Mouse (Mus musculus): ENCODE results near the gene Epn2. TPM values are rescaled to one million over a fixed set of nuclear protein-coding genes. Genes with fewer than 3 reads are reported as not detected.

Epn2 gene
- polyA plus RNA-seq, 1 experiment from 2014 or later: 41.0 TPM

DNA sequence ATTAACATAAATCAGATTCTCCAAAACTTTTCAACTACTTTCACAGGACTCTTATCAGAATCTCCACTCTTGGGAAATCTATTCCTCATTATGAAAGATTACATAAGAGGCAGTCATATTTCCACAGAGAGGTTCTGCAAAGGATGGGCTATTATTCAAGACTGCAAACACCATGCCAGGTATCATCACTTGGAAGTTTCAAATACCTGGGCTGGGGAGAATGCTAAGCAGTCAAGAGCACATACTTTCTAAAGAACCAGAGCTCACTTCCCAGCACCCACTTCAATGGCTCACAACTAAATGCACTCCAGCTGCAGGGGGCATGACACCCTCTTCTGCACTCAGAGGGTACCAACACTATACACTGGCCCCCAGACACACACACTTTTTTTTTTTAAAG, 2.1 kb downstream of the Epn2 start:
- no peaks in the 10 kb centered on the region for H3K36me3 ChIP-seq (ENCODE audit: insufficient read depth, low read length)
- no peaks in the 10 kb centered on the region for H3K9me3 ChIP-seq (ENCODE audit: low read length)
- H3K27me3 ChIP-seq (replicated peaks; ENCODE audit: insufficient read depth, low read length): no peaks in the 10 kb centered on the region
- peak; percentile 54 for DNase-seq (ENCODE audit: low spot score)
- no peak overlapping the region for H3K4me3 ChIP-seq (ENCODE audit: low read depth, low read length)
- no peak for ATAC-seq
- 0 out of 2 replicates have a peak, but pooled peaks have one; percentile 16 for TF ChIP-seq CTCF (IDR thresholded peaks at IDR 0.05)
- TF ChIP-seq EP300 (IDR thresholded peaks at IDR 0.05): peak; percentile 80
- H3K9ac ChIP-seq (replicated peaks; ENCODE audit: low read depth): no peak overlapping the region
- peak overlapping the region; percentile 97 for H3K4me2 ChIP-seq (replicated peaks; ENCODE audit: low read depth, low read length)
- H3K4me1 ChIP-seq (ENCODE audit: insufficient read depth, low read depth, low read length): peaks cover 3% of the 10 kb centered on the region
- no peak overlapping the region for H3K27ac ChIP-seq (ENCODE audit: low read length)

DNA sequence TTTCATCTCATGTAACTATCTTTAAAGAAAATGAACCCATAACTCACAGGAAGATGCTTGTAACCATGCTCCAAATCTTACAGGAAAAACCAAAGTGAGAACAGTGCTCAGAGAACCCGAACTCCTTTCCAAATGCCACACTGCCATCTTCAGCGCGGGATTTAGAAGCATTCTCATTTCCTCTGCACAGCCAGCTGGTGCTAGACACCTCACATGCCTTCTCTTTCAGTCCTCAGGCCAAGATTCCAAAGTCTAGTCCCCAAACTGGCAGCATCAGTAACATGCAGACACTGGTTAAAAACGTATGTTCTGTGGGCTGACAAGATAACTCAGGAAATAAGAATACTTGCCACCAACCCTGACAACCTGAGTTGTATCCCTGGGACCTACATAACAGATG, 6.2 kb downstream of the Epn2 start:
- Histone ChIP-seq H3K9ac (replicated peaks; ENCODE audit: low read depth) (no peak overlapping the region), H3K4me2 (replicated peaks; ENCODE audit: low read depth, low read length) (no peak overlapping the region), H3K27ac (ENCODE audit: low read length) (no peak overlapping the region), H3K4me3 (ENCODE audit: low read depth, low read length) (no peak overlapping the region), H3K9me3 (ENCODE audit: low read length) (no peaks in the 10 kb centered on the region), H3K27me3 (replicated peaks; ENCODE audit: insufficient read depth, low read length) (no peaks in the 10 kb centered on the region), H3K4me1 (ENCODE audit: insufficient read depth, low read depth, low read length) (peaks cover 7% of the 10 kb centered on the region), H3K36me3 (ENCODE audit: insufficient read depth, low read length) (no peaks in the 10 kb centered on the region)
- DNase-seq (ENCODE audit: low spot score) (no peak), ATAC-seq (no peak)
- TF ChIP-seq CTCF (IDR thresholded peaks at IDR 0.05) (no peak), EP300 (IDR thresholded peaks at IDR 0.05) (no peak)
- WGBS: 76% methylated on average over 4 of the region's 4 CpGs

DNA sequence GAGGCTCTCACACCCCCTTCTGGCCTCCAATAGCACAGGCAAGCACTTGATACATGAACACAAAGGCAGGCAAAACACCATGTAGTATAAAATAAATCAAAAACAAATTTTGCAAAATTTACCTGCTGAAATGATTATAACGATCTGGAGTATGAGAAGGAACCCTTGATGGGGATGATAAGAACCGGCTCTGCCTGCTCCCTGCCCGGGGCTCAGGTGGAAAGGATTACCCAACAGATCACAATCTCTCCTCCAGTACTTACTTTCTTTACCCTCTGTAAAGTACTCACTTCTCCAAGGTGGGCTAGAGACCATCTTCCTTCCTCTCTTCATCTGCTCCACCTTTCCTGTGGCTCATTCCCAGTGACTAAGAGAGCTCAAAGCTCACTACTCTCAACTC, 8.3 kb downstream of the Epn2 start:
- DNase-seq (ENCODE audit: low spot score) (no peak), ATAC-seq (no peak)
- H3K27me3 ChIP-seq (replicated peaks; ENCODE audit: insufficient read depth, low read length): no peaks in the 10 kb centered on the region
- no peak overlapping the region for H3K9ac ChIP-seq (replicated peaks; ENCODE audit: low read depth)
- TF ChIP-seq EP300 (IDR thresholded peaks at IDR 0.05) (no peak), CTCF (IDR thresholded peaks at IDR 0.05) (no peak)
- no peaks in the 10 kb centered on the region for H3K36me3 ChIP-seq (ENCODE audit: insufficient read depth, low read length)
- peaks cover 4% of the 10 kb centered on the region; the same call in 1 of the 2 replicates for H3K4me1 ChIP-seq (ENCODE audit: insufficient read depth, low read depth, low read length)
- no peak overlapping the region for H3K27ac ChIP-seq (ENCODE audit: low read length)
- H3K9me3 ChIP-seq (ENCODE audit: low read length): no peaks in the 10 kb centered on the region
- H3K4me3 ChIP-seq (ENCODE audit: low read depth, low read length): no peak overlapping the region
- no peak overlapping the region for H3K4me2 ChIP-seq (replicated peaks; ENCODE audit: low read depth, low read length)
- 70% methylated on average over 3 of the region's 3 CpGs for WGBS

GRCm38 (mm10) chr11:61569671-61570070, 9.8 kb downstream of the Epn2 start:
- DNase-seq (ENCODE audit: low spot score) (no peak), ATAC-seq (no peak)
- H3K4me3 ChIP-seq (ENCODE audit: low read depth, low read length): no peak overlapping the region
- H3K4me2 ChIP-seq (replicated peaks; ENCODE audit: low read depth, low read length): no peak overlapping the region
- H3K9ac ChIP-seq (replicated peaks; ENCODE audit: low read depth): no peak overlapping the region
- peaks cover 9% of the 10 kb centered on the region; the same call in 1 of the 2 replicates for H3K4me1 ChIP-seq (ENCODE audit: insufficient read depth, low read depth, low read length)
- TF ChIP-seq EP300 (IDR thresholded peaks at IDR 0.05): no peak
- no peak for TF ChIP-seq CTCF (IDR thresholded peaks at IDR 0.05)
- WGBS: 65% methylated on average over 1 of the region's 1 CpGs
- no peaks in the 10 kb centered on the region for H3K36me3 ChIP-seq (ENCODE audit: insufficient read depth, low read length)
- H3K27me3 ChIP-seq (replicated peaks; ENCODE audit: insufficient read depth, low read length): no peaks in the 10 kb centered on the region
- H3K27ac ChIP-seq (ENCODE audit: low read length): no peak overlapping the region
- H3K9me3 ChIP-seq (ENCODE audit: low read length): no peaks in the 10 kb centered on the region

GRCm38 (mm10) chr11:61564566-61564965, 14.9 kb downstream of the Epn2 start:
- DNase-seq (ENCODE audit: low spot score) (peak; percentile 77), ATAC-seq (peak; percentile 75)
- Histone ChIP-seq H3K9me3 (ENCODE audit: low read length) (no peaks in the 10 kb centered on the region), H3K4me2 (replicated peaks; ENCODE audit: low read depth, low read length) (no peak overlapping the region), H3K27me3 (replicated peaks; ENCODE audit: insufficient read depth, low read length) (no peaks in the 10 kb centered on the region), H3K9ac (replicated peaks; ENCODE audit: low read depth) (no peak overlapping the region), H3K27ac (ENCODE audit: low read length) (peak overlapping the region; percentile 66), H3K36me3 (ENCODE audit: insufficient read depth, low read length) (no peaks in the 10 kb centered on the region), H3K4me3 (ENCODE audit: low read depth, low read length) (no peak overlapping the region), H3K4me1 (ENCODE audit: insufficient read depth, low read depth, low read length) (peaks cover 12% of the 10 kb centered on the region; the same call in 1 of the 2 replicates)
- TF ChIP-seq CTCF (IDR thresholded peaks at IDR 0.05) (no peak), EP300 (IDR thresholded peaks at IDR 0.05) (no peak)
- 63% methylated on average over 2 of the region's 2 CpGs for WGBS

DNA sequence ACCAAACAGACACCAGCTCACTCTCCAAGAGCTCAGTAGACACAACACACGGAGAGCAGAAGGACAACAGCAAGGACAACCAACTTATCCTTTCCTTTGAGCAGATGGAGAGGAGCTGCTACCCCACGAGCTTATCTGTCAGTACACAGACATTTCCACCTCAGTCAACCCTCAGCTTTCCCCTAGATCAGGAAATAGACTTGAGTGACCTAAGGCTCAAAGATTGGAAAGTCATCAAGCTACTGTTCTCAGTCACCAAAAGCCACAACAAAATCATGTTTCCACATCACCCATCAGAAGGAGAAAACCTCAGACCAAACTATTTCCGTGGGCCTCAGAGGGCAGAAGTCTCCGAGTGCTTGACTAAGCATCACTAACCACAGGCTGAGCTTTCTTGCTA, 15.5 kb downstream of the Epn2 start:
- Histone ChIP-seq H3K36me3 (ENCODE audit: insufficient read depth, low read length) (no peaks in the 10 kb centered on the region), H3K4me2 (replicated peaks; ENCODE audit: low read depth, low read length) (no peak overlapping the region), H3K4me1 (ENCODE audit: insufficient read depth, low read depth, low read length) (peaks cover 12% of the 10 kb centered on the region; the same call in 1 of the 2 replicates), H3K27me3 (replicated peaks; ENCODE audit: insufficient read depth, low read length) (no peaks in the 10 kb centered on the region), H3K4me3 (ENCODE audit: low read depth, low read length) (no peak overlapping the region), H3K27ac (ENCODE audit: low read length) (no peak overlapping the region; the same call in 1 of the 2 replicates), H3K9me3 (ENCODE audit: low read length) (no peaks in the 10 kb centered on the region), H3K9ac (replicated peaks; ENCODE audit: low read depth) (no peak overlapping the region)
- ATAC-seq (no peak), DNase-seq (ENCODE audit: low spot score) (no peak)
- TF ChIP-seq CTCF (IDR thresholded peaks at IDR 0.05): no peak
- TF ChIP-seq EP300 (IDR thresholded peaks at IDR 0.05): no peak
- WGBS: 63% methylated on average over 4 of the region's 4 CpGs

DNA sequence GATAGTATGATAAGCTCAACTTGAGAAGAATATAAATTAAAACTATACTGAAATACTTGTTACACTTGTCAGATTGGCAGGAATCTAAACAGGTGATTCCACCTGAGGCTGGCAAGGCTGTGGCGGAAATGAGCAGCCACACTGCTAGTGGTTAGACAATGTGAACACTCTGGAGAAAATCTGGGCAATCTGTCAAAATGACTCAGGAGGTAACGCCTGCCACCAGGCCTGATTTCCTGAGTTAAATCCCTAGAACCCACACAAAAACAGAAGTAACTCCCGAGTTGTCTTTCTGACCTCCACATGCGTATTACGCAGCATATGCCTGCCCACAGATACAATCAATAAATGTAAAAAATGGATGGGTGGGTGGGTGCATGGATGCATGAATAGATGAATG, 17.1 kb downstream of the Epn2 start:
- peak; percentile 57 for DNase-seq (ENCODE audit: low spot score)
- H3K36me3 ChIP-seq (ENCODE audit: insufficient read depth, low read length): no peaks in the 10 kb centered on the region
- no peak overlapping the region for H3K9ac ChIP-seq (replicated peaks; ENCODE audit: low read depth)
- H3K4me1 ChIP-seq (ENCODE audit: insufficient read depth, low read depth, low read length): peaks cover 12% of the 10 kb centered on the region; the same call in 1 of the 2 replicates
- ATAC-seq: no peak
- H3K9me3 ChIP-seq (ENCODE audit: low read length): no peaks in the 10 kb centered on the region
- TF ChIP-seq EP300 (IDR thresholded peaks at IDR 0.05) (no peak), CTCF (IDR thresholded peaks at IDR 0.05) (no peak)
- no peaks in the 10 kb centered on the region for H3K27me3 ChIP-seq (replicated peaks; ENCODE audit: insufficient read depth, low read length)
- H3K4me2 ChIP-seq (replicated peaks; ENCODE audit: low read depth, low read length): no peak overlapping the region
- H3K27ac ChIP-seq (ENCODE audit: low read length): no peak overlapping the region
- H3K4me3 ChIP-seq (ENCODE audit: low read depth, low read length): no peak overlapping the region
- 58% methylated on average over 5 of the region's 5 CpGs for WGBS

All from lung, postnatal 0 days (tissue).